Mouse (Mus musculus): Measurements from ENCODE around the gene Tbc1d20.

GRCm38 (mm10) chr2:152302862-152303261 lies 9.2 kb downstream of the Tbc1d20 start:
- TF ChIP-seq CTCF (IDR thresholded peaks at IDR 0.05; ENCODE audit: extremely low read depth, insufficient read length, insufficient replicate concordance, low read depth, low read length) = no peak
- TF ChIP-seq POLR2A (IDR thresholded peaks at IDR 0.05; ENCODE audit: low read depth, low read length) = no peak
